Mouse (Mus musculus) C2C12 (cell line): ENCODE results near the gene Msln. TPM values are rescaled to one million over a fixed set of nuclear protein-coding genes. Genes with fewer than 3 reads are reported as not detected.

Source experiments
- H3K27me3 ChIP-seq: one replicate; pipeline ENCODE4 v1.6.1; 2011; ENCODE audit not compliant: control insufficient read depth, insufficient read depth, insufficient read length
- H3K36me3 ChIP-seq: one replicate; pipeline ENCODE4 v1.6.1; 2011; ENCODE audit not compliant: control insufficient read depth, insufficient read depth
- H3K4me3 ChIP-seq: one replicate; pipeline ENCODE4 v1.5.1; 2011; ENCODE audit warnings: mild to moderate bottlenecking, control low read depth; ENCODE audit not compliant: poor library complexity, insufficient read depth, severe bottlenecking
- H3K79me2 ChIP-seq: one replicate; pipeline ENCODE4 v1.6.1; 2011; ENCODE audit not compliant: control insufficient read depth, insufficient read depth
- H3K79me3 ChIP-seq: one replicate; pipeline ENCODE4 v1.6.1; 2011; ENCODE audit warnings: low read depth, control low read depth
- H3ac ChIP-seq: one replicate; pipeline ENCODE3; 2011; ENCODE audit warnings: low read depth; ENCODE audit not compliant: control insufficient read depth, insufficient read length
- CEBPB ChIP-seq: IDR thresholded peaks from one replicate; pipeline ENCODE4 v1.6.1; 2011; ENCODE audit warnings: low read depth, mild to moderate bottlenecking, control low read depth, moderate library complexity
- CTCF ChIP-seq: IDR thresholded peaks from one replicate; pipeline ENCODE4 v1.5.1; 2011; ENCODE audit not compliant: control insufficient read depth, insufficient read depth, insufficient read length
- FOSL1 ChIP-seq: IDR thresholded peaks from one replicate; pipeline ENCODE4 v1.8.0; 2011; ENCODE audit warnings: mild to moderate bottlenecking, low read length; ENCODE audit not compliant: poor library complexity, insufficient read depth, severe bottlenecking
- MAX ChIP-seq: IDR thresholded peaks from one replicate; pipeline ENCODE4 v1.6.1; 2011; ENCODE audit warnings: mild to moderate bottlenecking, control low read depth
- MYOD1 ChIP-seq: IDR thresholded peaks from one replicate; pipeline ENCODE4 v1.6.1; 2011; ENCODE audit warnings: low read depth; ENCODE audit not compliant: control insufficient read depth, insufficient read length
- MYOG ChIP-seq: IDR thresholded peaks from one replicate; pipeline ENCODE4 v1.6.1; 2011; ENCODE audit not compliant: control insufficient read depth, insufficient read length; ENCODE audit errors: extremely low read depth
- USF1 ChIP-seq: IDR thresholded peaks from one replicate; pipeline ENCODE4 v1.6.1; 2011; ENCODE audit warnings: low read depth, mild to moderate bottlenecking, control low read depth, moderate library complexity
- polyA plus RNA-seq: library from polyadenylated mRNA; unstranded; fragments of >200 nt; fragmentation: generic; extraction: Trizol; gene quantifications from one replicate; pipeline ENCODE4 v1.2.1, GENCODE M21; 2012; ENCODE audit warnings: missing spikeins

Msln gene
- polyA plus RNA-seq, 1 experiment = 6.1 TPM

DNA sequence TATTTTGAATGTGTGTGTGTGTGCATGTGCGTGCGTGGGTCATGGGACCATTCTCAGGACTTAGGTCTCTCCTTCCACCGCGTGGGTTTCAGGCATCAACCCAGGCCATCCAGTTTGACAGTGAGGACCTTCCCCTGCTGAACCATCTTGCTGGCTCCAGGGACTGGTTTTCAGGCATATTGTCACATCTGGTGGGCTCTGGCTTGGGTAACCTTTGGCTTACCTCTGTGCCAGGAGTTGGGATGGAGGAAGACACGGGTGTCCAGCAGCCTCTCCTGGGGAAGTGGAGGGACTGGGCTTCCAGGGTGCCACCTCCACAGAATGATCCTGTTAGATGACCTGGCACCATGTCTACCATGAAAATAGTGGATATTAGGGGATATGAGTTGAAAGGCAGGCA lies 23.8 kb upstream of the Msln start:
- no peak for TF ChIP-seq MYOD1
- TF ChIP-seq MAX = no peak
- no peak for TF ChIP-seq CTCF
- no peak for TF ChIP-seq MYOG
- no peak for TF ChIP-seq CEBPB
- no peak for TF ChIP-seq FOSL1
- no peak for TF ChIP-seq USF1
- no peaks in the 10 kb centered on the region for H3K79me2 ChIP-seq
- peaks cover 1% of the 10 kb centered on the region for H3K79me3 ChIP-seq
- H3K36me3 ChIP-seq = peaks cover 26% of the 10 kb centered on the region
- no peak overlapping the region for H3ac ChIP-seq
- no peak overlapping the region for H3K4me3 ChIP-seq
- no peaks in the 10 kb centered on the region for H3K27me3 ChIP-seq

DNA sequence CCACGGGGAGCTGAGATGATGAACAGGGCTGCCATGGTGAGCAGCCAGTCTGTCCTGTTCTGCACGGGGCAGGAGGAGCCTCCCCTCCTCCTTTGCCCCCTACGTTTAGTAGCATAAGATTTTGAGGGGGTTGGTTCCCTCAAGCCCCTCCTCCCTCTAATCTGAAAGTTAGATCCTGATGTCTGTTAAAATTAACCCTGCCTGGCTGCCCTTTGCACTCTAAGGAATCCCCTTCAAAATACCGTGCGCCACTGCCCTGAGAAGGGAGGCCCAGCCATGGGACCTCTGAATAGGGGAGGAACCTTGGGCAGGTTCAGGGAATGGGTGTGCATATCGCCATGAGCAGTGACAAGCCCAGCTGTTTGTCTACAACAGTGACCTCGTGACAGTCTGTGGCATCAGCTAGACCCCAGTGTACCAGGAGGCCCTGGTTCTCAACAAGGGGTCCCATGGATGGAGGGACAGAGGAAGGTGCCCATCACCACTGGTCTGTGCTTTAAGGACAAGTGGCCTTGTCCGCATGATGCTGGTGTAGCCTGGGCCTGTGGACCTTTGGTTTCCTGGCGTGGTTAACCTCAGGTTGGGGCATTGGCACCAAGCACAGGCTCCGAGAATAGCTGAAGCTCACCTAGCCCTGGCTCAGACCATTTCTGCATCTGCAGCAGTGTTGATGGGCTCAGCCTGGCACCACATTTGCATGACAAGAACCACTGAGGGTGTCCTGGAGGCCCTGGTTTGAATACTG lies 21.3 kb upstream of the Msln start:
- Histone ChIP-seq H3ac (peak overlapping the region; percentile 19), H3K36me3 (peaks cover 12% of the 10 kb centered on the region), H3K79me3 (peaks cover 1% of the 10 kb centered on the region), H3K4me3 (no peak overlapping the region), H3K27me3 (no peaks in the 10 kb centered on the region), H3K79me2 (no peaks in the 10 kb centered on the region)
- no peak for TF ChIP-seq USF1
- TF ChIP-seq FOSL1 = no peak
- no peak for TF ChIP-seq MAX
- no peak for TF ChIP-seq MYOD1
- TF ChIP-seq CEBPB = no peak
- TF ChIP-seq MYOG = no peak
- no peak for TF ChIP-seq CTCF

DNA sequence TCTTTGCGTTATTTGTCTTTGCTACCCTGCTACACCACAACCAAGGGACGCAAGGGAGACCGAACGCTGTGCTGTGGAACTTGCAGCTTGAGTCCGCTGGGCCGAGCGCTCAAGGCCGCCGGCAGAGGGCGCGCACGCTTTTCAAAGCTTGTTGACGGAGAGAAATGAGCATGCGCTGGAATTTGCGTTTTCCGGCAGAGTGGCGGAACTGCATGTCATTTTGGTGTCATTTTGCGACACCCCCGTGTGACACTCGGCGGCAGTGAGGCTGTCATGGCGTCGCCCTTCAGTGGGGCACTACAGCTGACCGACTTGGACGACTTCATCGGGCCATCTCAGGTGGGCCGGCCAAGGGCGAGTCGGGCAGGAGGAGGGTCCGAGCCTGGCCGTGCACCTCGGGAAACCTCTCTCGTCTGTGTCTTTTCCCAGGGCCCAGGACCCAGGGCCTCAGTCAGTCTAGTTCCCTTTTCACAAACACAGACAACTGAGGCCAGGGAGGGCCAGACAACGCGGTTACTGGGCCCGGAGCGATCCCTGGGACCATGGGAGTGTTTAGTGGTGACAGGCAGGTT lies 19.5 kb upstream of the Msln start, which contains the start of gene Narfl:
TSS of gene Narfl (plus strand) at position 228 of the 572 bp plus-strand sequence.
- TF ChIP-seq CTCF (peak; percentile 95), CEBPB (no peak), MYOG (no peak), FOSL1 (no peak), MAX (peak; percentile 48)
- Histone ChIP-seq H3ac (peak within 1 kb of the TSS; percentile 70), H3K79me2 (no peaks in the 10 kb centered on the region), H3K4me3 (peak within 1 kb of the TSS; percentile 72), H3K27me3 (no peaks in the 10 kb centered on the region), H3K36me3 (no peaks in the 10 kb centered on the region), H3K79me3 (peaks cover 1% of the 10 kb centered on the region)

DNA sequence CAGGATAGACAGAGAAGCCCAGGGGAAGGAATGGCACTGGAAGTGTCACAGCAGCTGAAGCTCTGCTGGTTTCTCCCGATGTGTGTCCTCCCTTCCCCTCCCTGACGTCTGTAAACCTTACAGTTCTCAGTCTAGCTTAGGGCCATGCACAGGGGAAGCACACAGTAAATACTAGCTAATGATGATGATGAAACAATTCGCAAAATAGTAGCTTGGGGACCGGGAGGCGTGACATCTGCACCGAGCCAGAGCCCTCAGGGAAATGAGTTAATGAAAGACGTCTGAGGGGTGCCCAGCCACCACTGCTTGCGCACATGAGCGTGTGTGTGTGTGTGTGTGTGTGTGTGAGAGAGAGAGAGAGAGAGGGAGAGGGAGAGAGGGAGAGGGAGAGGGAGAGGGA lies 15.2 kb upstream of the Msln start:
- Histone ChIP-seq H3ac (no peak overlapping the region), H3K4me3 (no peak overlapping the region), H3K36me3 (no peaks in the 10 kb centered on the region), H3K27me3 (peaks cover 4% of the 10 kb centered on the region), H3K79me3 (peaks cover 1% of the 10 kb centered on the region), H3K79me2 (no peaks in the 10 kb centered on the region)
- no peak for TF ChIP-seq USF1
- TF ChIP-seq CTCF = no peak
- TF ChIP-seq FOSL1 = no peak
- no peak for TF ChIP-seq CEBPB
- TF ChIP-seq MAX = no peak
- no peak for TF ChIP-seq MYOD1
- TF ChIP-seq MYOG = no peak

DNA sequence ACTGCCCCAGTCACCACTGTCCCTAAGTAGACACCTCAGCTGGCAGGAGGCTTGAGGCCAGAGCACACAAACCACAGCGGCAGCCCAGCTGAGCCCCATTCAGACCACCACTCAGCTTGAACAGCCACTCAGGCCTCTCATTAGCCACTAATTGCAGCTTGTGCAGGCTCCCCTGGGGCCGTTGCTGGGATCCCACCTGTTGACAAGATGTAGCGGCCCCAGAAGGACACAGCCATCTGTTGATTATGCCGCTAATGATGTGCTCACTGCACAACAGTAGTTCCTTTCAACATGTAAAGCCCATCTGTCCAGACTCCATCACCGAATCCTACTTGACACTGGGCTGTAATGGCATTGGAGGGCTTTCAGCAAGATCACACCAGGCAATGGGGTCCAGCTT lies 11.7 kb upstream of the Msln start:
- Histone ChIP-seq H3ac (no peak overlapping the region), H3K79me3 (no peaks in the 10 kb centered on the region), H3K27me3 (peaks cover 4% of the 10 kb centered on the region), H3K79me2 (no peaks in the 10 kb centered on the region), H3K4me3 (no peak overlapping the region), H3K36me3 (no peaks in the 10 kb centered on the region)
- no peak for TF ChIP-seq CTCF
- TF ChIP-seq USF1 = no peak
- TF ChIP-seq MYOG = no peak
- no peak for TF ChIP-seq CEBPB
- TF ChIP-seq FOSL1 = no peak
- TF ChIP-seq MAX = no peak
- TF ChIP-seq MYOD1 = peak; percentile 57
